Mouse (Mus musculus) CD4-positive, CD25-positive, alpha-beta regulatory T cell, adult 2 months (primary cell): ENCODE data around the gene Cfap97d1.
A peak's percentile ranks its signal among the peaks of the same experiment; 100 is the strongest.

Source experiments
- DNase-seq: peaks from one replicate; pipeline ENCODE4 v3.0.0-alpha.2; 2012; ENCODE audit warnings: low read depth, low spot score

Cfap97d1 gene

GRCm38 (mm10) chr11:102008954-102009637, 25.0 kb downstream of the Cfap97d1 start:
- no peak for DNase-seq

GRCm38 (mm10) chr11:102010140-102010539, 26.1 kb downstream of the Cfap97d1 start:
- no peak for DNase-seq

- no peak for DNase-seq
Measured at GRCm38 (mm10) chr11:102011510-102011909, 27.4 kb downstream of the Cfap97d1 start.

GRCm38 (mm10) chr11:102013201-102013600, 29.1 kb downstream of the Cfap97d1 start:
- no peak for DNase-seq

GRCm38 (mm10) chr11:102015472-102015871, 31.4 kb downstream of the Cfap97d1 start:
- DNase-seq: no peak

- DNase-seq: no peak
Measured at GRCm38 (mm10) chr11:102016136-102016535, 32.1 kb downstream of the Cfap97d1 start.

GRCm38 (mm10) chr11:102019736-102020135, 35.7 kb downstream of the Cfap97d1 start:
- no peak for DNase-seq

- DNase-seq: no peak
Measured at GRCm38 (mm10) chr11:102021196-102021595, 37.1 kb downstream of the Cfap97d1 start.

- no peak for DNase-seq
Measured at GRCm38 (mm10) chr11:102023406-102023805, 39.3 kb downstream of the Cfap97d1 start.

GRCm38 (mm10) chr11:102024084-102024758, 40.1 kb downstream of the Cfap97d1 start:
- DNase-seq: no peak

GRCm38 (mm10) chr11:102024875-102025274, 40.8 kb downstream of the Cfap97d1 start:
- no peak for DNase-seq

GRCm38 (mm10) chr11:102025354-102025753, 41.3 kb downstream of the Cfap97d1 start:
- no peak for DNase-seq

GRCm38 (mm10) chr11:102025991-102026660, 42.0 kb downstream of the Cfap97d1 start:
- no peak for DNase-seq

- DNase-seq: peak; percentile 12
Measured at GRCm38 (mm10) chr11:102026694-102027360, 42.7 kb downstream of the Cfap97d1 start.

- DNase-seq: no peak
Measured at GRCm38 (mm10) chr11:102027361-102028017, 43.4 kb downstream of the Cfap97d1 start.

- DNase-seq: no peak
Measured at GRCm38 (mm10) chr11:102028087-102028816, 44.2 kb downstream of the Cfap97d1 start, which contains the start of gene Mpp3. Gene Mpp3, minus strand, starts transcription at chr11:102028461.

- DNase-seq: no peak
Measured at GRCm38 (mm10) chr11:102029304-102029703, 45.2 kb downstream of the Cfap97d1 start.

GRCm38 (mm10) chr11:102029966-102030365, 45.9 kb downstream of the Cfap97d1 start:
- no peak for DNase-seq

GRCm38 (mm10) chr11:102031149-102031548, 47.1 kb downstream of the Cfap97d1 start:
- no peak for DNase-seq

- DNase-seq: no peak
Measured at GRCm38 (mm10) chr11:102033055-102033591, 49.0 kb downstream of the Cfap97d1 start.
